Mouse (Mus musculus) midbrain, postnatal 0 days (tissue): ENCODE data around the gene Rpp38. TPM values are rescaled to one million over a fixed set of nuclear protein-coding genes. Genes with fewer than 3 reads are reported as not detected.

Experiments
- ATAC-seq: fragments of 200-750 bp; cut with Nextera tagmentation; 2 replicates; pipeline ENCODE4 v1.8.0; 2017; ENCODE audit warnings: moderate number of reproducible peaks, mild to moderate bottlenecking, moderate TSS enrichment, moderate library complexity; ENCODE audit not compliant: low FRiP score
- DNase-seq: peaks from one replicate; pipeline ENCODE4 v3.0.0-alpha.2; 2015; ENCODE audit warnings: low spot score
- H3K27ac ChIP-seq: fragments of 300-500 bp; sonication (generic); 2 replicates; pipeline ENCODE4 v1.5.1; 2014; ENCODE audit warnings: low read depth, mild to moderate bottlenecking, low read length, mixed read lengths
- H3K27me3 ChIP-seq: fragments of 300-500 bp; sonication (generic); 2 replicates; pipeline ENCODE4 v1.6.1; 2014; ENCODE audit warnings: low read length, control low read depth, mixed read lengths; ENCODE audit not compliant: insufficient read depth
- H3K36me3 ChIP-seq: fragments of 300-500 bp; sonication (generic); 2 replicates; pipeline ENCODE4 v1.6.1; 2014; ENCODE audit warnings: low read length, control low read depth, mixed read lengths; ENCODE audit not compliant: insufficient read depth
- H3K4me1 ChIP-seq: fragments of 300-500 bp; sonication (generic); 2 replicates; pipeline ENCODE4 v1.6.1; 2014; ENCODE audit warnings: mild to moderate bottlenecking, control low read depth, antibody characterized with exemption, low read length, mixed read lengths; ENCODE audit not compliant: insufficient read depth
- H3K4me2 ChIP-seq: fragments of 300-500 bp; sonication (generic); 2 replicates; pipeline ENCODE4 v1.6.1; 2014; ENCODE audit warnings: low read depth, mild to moderate bottlenecking, low read length, mixed read lengths; ENCODE audit not compliant: poor library complexity, severe bottlenecking
- H3K4me3 ChIP-seq: fragments of 300-500 bp; sonication (generic); 2 replicates; pipeline ENCODE4 v1.5.1; 2014; ENCODE audit warnings: low read depth, mild to moderate bottlenecking, low read length, moderate library complexity
- H3K9ac ChIP-seq: fragments of 300-500 bp; sonication (generic); replicated peaks from 2 replicates; pipeline ENCODE4 v1.6.1; 2014; ENCODE audit warnings: mild to moderate bottlenecking, low read length, moderate library complexity, mixed read lengths; ENCODE audit not compliant: poor library complexity, severe bottlenecking
- H3K9me3 ChIP-seq: fragments of 300-500 bp; sonication (generic); 2 replicates; pipeline ENCODE4 v1.6.1; 2016; ENCODE audit warnings: low read length, control low read depth
- CTCF ChIP-seq: IDR thresholded peaks from 2 replicates; pipeline ENCODE4 v1.5.1; 2016; ENCODE audit warnings: antibody characterized with exemption, mild to moderate bottlenecking
- WGBS: fragments of 180-500 bp; shearing (Covaris S2); extraction: QIAGEN DNeasy Blood & Tissue Kit; methylation state at CpG from one replicate; pipeline ENCODE4 v1.1.7; 2014; 5-methylcytosine and 5-hydroxymethylcytosine counted together
- polyA plus RNA-seq: library from polyadenylated mRNA; unstranded; fragments of >200 nt; fragmentation: Nextera tagmentation; extraction: Ambion mirVana; gene quantifications from 2 replicates; pipeline ENCODE4 v1.2.1, GENCODE M21; 2015
- total RNA-seq: library from RNA; depleted of rRNA; stranded (reverse); fragments of >200 nt; gene quantifications from 2 replicates; pipeline ENCODE4 v1.2.3, GENCODE M21; 2014

The Rpp38 gene
- total and polyA plus RNA-seq, 2 experiments from 2014 or later, result 7.3 to 8.5 TPM

GRCm38 (mm10) chr2:3331071-3331703, 1.3 kb downstream of the Rpp38 start:
- Histone ChIP-seq H3K4me1 (no peaks in the 10 kb centered on the region), H3K27me3 (no peaks in the 10 kb centered on the region), H3K9ac (peak overlapping the region; percentile 76; the same call in 1 of the 2 replicates), H3K4me3 (peak overlapping the region; percentile 59), H3K27ac (peak overlapping the region; percentile 86; the same call in 1 of the 2 replicates), H3K9me3 (no peaks in the 10 kb centered on the region), H3K36me3 (peaks cover 13% of the 10 kb centered on the region; the same call in 1 of the 2 replicates), H3K4me2 (peak overlapping the region; percentile 73)
- ATAC-seq (no peak), DNase-seq (no peak)
- TF ChIP-seq CTCF, result no peak
- WGBS, result 88% methylated on average over 5 of the region's 5 CpGs

GRCm38 (mm10) chr2:3327351-3327750, 5.1 kb downstream of the Rpp38 start:
- peak; percentile 71 for TF ChIP-seq CTCF
- Histone ChIP-seq H3K9ac (no peak overlapping the region), H3K36me3 (peaks cover 40% of the 10 kb centered on the region), H3K27me3 (no peaks in the 10 kb centered on the region), H3K4me1 (no peaks in the 10 kb centered on the region), H3K27ac (no peak overlapping the region), H3K9me3 (no peaks in the 10 kb centered on the region), H3K4me2 (no peak overlapping the region), H3K4me3 (no peak overlapping the region)
- DNase-seq, result peak; percentile 59
- WGBS, result 16% methylated on average over 1 of the region's 1 CpGs
- no peak for ATAC-seq

GRCm38 (mm10) chr2:3326547-3326946, 5.9 kb downstream of the Rpp38 start:
- DNase-seq (no peak), ATAC-seq (no peak)
- TF ChIP-seq CTCF, result no peak
- Histone ChIP-seq H3K4me1 (no peaks in the 10 kb centered on the region), H3K27me3 (no peaks in the 10 kb centered on the region), H3K4me2 (no peak overlapping the region), H3K27ac (no peak overlapping the region), H3K9ac (no peak overlapping the region), H3K4me3 (no peak overlapping the region), H3K36me3 (peaks cover 45% of the 10 kb centered on the region), H3K9me3 (no peaks in the 10 kb centered on the region)
- whole genome bisulfite sequencing, result 96% methylated on average over 1 of the region's 1 CpGs

DNA sequence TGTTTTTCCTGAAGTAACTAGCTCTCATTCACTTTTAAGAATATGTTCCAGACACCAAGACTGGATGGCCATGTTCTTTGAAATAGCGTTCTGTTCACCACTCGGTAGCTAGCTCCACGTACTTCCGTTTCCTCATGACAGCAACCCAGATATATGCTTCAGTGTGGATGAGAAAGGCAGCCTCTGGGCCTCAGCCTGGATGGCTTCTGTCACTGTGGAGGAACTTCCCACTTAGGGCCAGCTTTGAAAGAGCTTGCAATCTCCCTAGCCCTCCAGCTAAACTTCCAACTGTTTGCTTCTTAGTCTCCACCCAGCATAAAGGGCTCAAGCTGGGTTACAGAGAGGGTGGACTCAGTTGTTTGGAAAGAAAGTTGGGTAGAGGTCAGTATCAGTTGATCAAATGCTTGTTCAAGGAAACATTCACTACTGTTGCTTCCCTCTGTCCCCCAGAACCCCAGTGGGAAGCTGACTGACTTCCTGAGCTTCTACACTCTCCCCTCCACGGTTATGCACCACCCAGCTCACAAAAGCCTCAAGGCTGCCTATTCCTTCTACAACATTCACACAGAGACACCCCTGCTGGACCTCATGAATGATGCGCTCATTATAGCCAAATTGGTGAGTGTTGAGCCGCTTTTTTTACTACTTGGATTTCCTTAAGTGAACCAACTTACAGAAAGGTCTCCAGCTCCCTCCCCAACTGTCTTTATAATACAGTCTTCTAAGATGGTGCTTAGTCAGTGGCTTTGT, 7.9 kb downstream of the Rpp38 start:
- H3K36me3 ChIP-seq, result peaks cover 48% of the 10 kb centered on the region
- H3K4me1 ChIP-seq, result no peaks in the 10 kb centered on the region
- WGBS, result 93% methylated on average over 7 of the region's 7 CpGs
- H3K27ac ChIP-seq, result no peak overlapping the region
- no peak overlapping the region for H3K9ac ChIP-seq
- H3K9me3 ChIP-seq, result no peaks in the 10 kb centered on the region
- no peak overlapping the region for H3K4me3 ChIP-seq
- H3K27me3 ChIP-seq, result no peaks in the 10 kb centered on the region
- H3K4me2 ChIP-seq, result no peak overlapping the region
- TF ChIP-seq CTCF, result no peak
- DNase-seq (no peak), ATAC-seq (no peak)

- no peak for TF ChIP-seq CTCF
- Histone ChIP-seq H3K9ac (no peak overlapping the region), H3K27me3 (no peaks in the 10 kb centered on the region), H3K9me3 (no peaks in the 10 kb centered on the region), H3K36me3 (peaks cover 51% of the 10 kb centered on the region), H3K27ac (no peak overlapping the region), H3K4me3 (no peak overlapping the region), H3K4me1 (no peaks in the 10 kb centered on the region), H3K4me2 (no peak overlapping the region)
- ATAC-seq (no peak), DNase-seq (no peak)
- WGBS, result 91% methylated on average over 2 of the region's 2 CpGs
Measured at GRCm38 (mm10) chr2:3323132-3323531, 9.3 kb downstream of the Rpp38 start.

DNA sequence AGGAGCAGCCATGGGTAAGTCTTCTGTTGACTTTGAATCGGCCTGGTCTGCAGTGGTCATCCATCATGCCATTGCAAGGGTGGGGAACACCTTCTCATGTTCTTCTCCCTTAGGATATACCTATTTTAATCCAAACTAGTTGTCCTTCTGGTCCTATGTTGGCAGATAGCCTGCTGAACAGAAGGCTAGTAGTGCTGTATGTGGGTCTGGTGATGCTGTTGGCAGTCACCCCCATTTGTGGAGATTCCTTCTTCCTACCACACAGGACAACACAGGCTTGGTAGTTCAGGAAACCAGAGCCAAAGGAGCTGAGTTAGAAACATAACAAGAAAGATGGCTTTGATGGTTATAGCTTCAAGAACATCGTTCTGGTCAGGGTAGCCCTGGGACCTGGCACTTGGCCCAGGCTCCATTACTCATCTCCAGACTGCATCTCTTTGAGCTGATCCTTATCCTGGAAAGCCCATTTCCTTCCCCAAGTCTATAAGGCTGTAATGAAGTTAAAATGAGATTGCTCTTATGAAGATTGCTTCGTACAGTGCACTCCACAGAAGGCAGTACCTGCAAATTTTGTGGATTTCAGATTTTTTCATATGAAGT, 26.9 kb downstream of the Rpp38 start:
- Histone ChIP-seq H3K27ac (no peak overlapping the region), H3K4me2 (no peak overlapping the region), H3K4me3 (no peak overlapping the region), H3K4me1 (no peaks in the 10 kb centered on the region), H3K36me3 (peaks cover 14% of the 10 kb centered on the region), H3K9me3 (no peaks in the 10 kb centered on the region), H3K27me3 (no peaks in the 10 kb centered on the region), H3K9ac (no peak overlapping the region)
- DNase-seq (no peak), ATAC-seq (no peak)
- WGBS, result 85% methylated on average over 3 of the region's 3 CpGs
- TF ChIP-seq CTCF, result no peak
